Mouse (Mus musculus) midbrain, postnatal 0 days (tissue): ENCODE measurements around the gene Ccr9. TPM values are rescaled to one million over a fixed set of nuclear protein-coding genes. Genes with fewer than 3 reads are reported as not detected.

Experiments
- ATAC-seq: fragments of 200-750 bp; cut with Nextera tagmentation; 2 replicates; pipeline ENCODE4 v1.8.0; 2017; ENCODE audit warnings: moderate number of reproducible peaks, mild to moderate bottlenecking, moderate TSS enrichment, moderate library complexity; ENCODE audit not compliant: low FRiP score
- DNase-seq: peaks from one replicate; pipeline ENCODE4 v3.0.0-alpha.2; 2015; ENCODE audit warnings: low spot score
- H3K27ac ChIP-seq: fragments of 300-500 bp; sonication (generic); 2 replicates; pipeline ENCODE4 v1.5.1; 2014; ENCODE audit warnings: low read depth, mild to moderate bottlenecking, low read length, mixed read lengths
- H3K27me3 ChIP-seq: fragments of 300-500 bp; sonication (generic); 2 replicates; pipeline ENCODE4 v1.6.1; 2014; ENCODE audit warnings: low read length, control low read depth, mixed read lengths; ENCODE audit not compliant: insufficient read depth
- H3K36me3 ChIP-seq: fragments of 300-500 bp; sonication (generic); 2 replicates; pipeline ENCODE4 v1.6.1; 2014; ENCODE audit warnings: low read length, control low read depth, mixed read lengths; ENCODE audit not compliant: insufficient read depth
- H3K4me1 ChIP-seq: fragments of 300-500 bp; sonication (generic); 2 replicates; pipeline ENCODE4 v1.6.1; 2014; ENCODE audit warnings: mild to moderate bottlenecking, control low read depth, antibody characterized with exemption, low read length, mixed read lengths; ENCODE audit not compliant: insufficient read depth
- H3K4me2 ChIP-seq: fragments of 300-500 bp; sonication (generic); 2 replicates; pipeline ENCODE4 v1.6.1; 2014; ENCODE audit warnings: low read depth, mild to moderate bottlenecking, low read length, mixed read lengths; ENCODE audit not compliant: poor library complexity, severe bottlenecking
- H3K4me3 ChIP-seq: fragments of 300-500 bp; sonication (generic); 2 replicates; pipeline ENCODE4 v1.5.1; 2014; ENCODE audit warnings: low read depth, mild to moderate bottlenecking, low read length, moderate library complexity
- H3K9ac ChIP-seq: fragments of 300-500 bp; sonication (generic); replicated peaks from 2 replicates; pipeline ENCODE4 v1.6.1; 2014; ENCODE audit warnings: mild to moderate bottlenecking, low read length, moderate library complexity, mixed read lengths; ENCODE audit not compliant: poor library complexity, severe bottlenecking
- H3K9me3 ChIP-seq: fragments of 300-500 bp; sonication (generic); 2 replicates; pipeline ENCODE4 v1.6.1; 2016; ENCODE audit warnings: low read length, control low read depth
- CTCF ChIP-seq: IDR thresholded peaks from 2 replicates; pipeline ENCODE4 v1.5.1; 2016; ENCODE audit warnings: antibody characterized with exemption, mild to moderate bottlenecking
- WGBS: fragments of 180-500 bp; shearing (Covaris S2); extraction: QIAGEN DNeasy Blood & Tissue Kit; methylation state at CpG from one replicate; pipeline ENCODE4 v1.1.7; 2014; 5-methylcytosine and 5-hydroxymethylcytosine counted together
- polyA plus RNA-seq: library from polyadenylated mRNA; unstranded; fragments of >200 nt; fragmentation: Nextera tagmentation; extraction: Ambion mirVana; gene quantifications from 2 replicates; pipeline ENCODE4 v1.2.1, GENCODE M21; 2015
- total RNA-seq: library from RNA; depleted of rRNA; stranded (reverse); fragments of >200 nt; gene quantifications from 2 replicates; pipeline ENCODE4 v1.2.3, GENCODE M21; 2014

The Ccr9 gene
- total and polyA plus RNA-seq, 2 experiments from 2014 or later = 0.05 to 0.28 TPM

DNA sequence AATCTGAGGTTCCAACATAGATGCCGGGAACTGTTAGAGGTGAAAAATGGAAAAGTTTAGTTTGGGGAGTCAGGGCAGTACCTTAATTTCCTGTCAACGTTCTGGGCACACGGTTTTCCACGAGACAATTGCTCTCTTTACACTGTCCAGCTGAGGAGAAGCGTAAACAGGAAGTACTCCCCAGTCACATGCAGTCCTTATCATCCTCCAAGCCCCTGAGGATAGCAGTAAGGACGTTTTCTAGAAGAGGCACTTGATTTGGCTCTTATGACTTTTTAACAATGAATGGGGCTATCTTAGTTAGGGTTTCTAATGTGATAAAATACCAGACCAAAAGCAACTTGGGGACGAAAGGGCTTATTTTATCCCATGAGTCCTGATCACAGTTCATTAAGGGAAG lies 130.3 kb downstream of the Ccr9 start:
- no peaks in the 10 kb centered on the region for H3K4me1 ChIP-seq
- ATAC-seq = no peak
- WGBS = 88% methylated on average over 7 of the region's 7 CpGs
- H3K27ac ChIP-seq = no peak overlapping the region
- TF ChIP-seq CTCF = no peak
- H3K9ac ChIP-seq = no peak overlapping the region
- H3K4me3 ChIP-seq = no peak overlapping the region
- H3K9me3 ChIP-seq = no peaks in the 10 kb centered on the region
- no peaks in the 10 kb centered on the region for H3K27me3 ChIP-seq
- DNase-seq = no peak
- peaks cover 13% of the 10 kb centered on the region; the same call in 1 of the 2 replicates for H3K36me3 ChIP-seq
- H3K4me2 ChIP-seq = no peak overlapping the region

- peaks cover 32% of the 10 kb centered on the region for H3K36me3 ChIP-seq
- no peaks in the 10 kb centered on the region for H3K9me3 ChIP-seq
- TF ChIP-seq CTCF = no peak
- 94% methylated on average over 3 of the region's 3 CpGs for WGBS
- no peak overlapping the region for H3K27ac ChIP-seq
- H3K4me2 ChIP-seq = no peak overlapping the region
- no peak overlapping the region for H3K4me3 ChIP-seq
- no peaks in the 10 kb centered on the region for H3K4me1 ChIP-seq
- no peak overlapping the region for H3K9ac ChIP-seq
- DNase-seq = no peak
- H3K27me3 ChIP-seq = no peaks in the 10 kb centered on the region
- ATAC-seq = no peak
These were observed 133.6 kb downstream of the Ccr9 start for GRCm38 (mm10) chr9:123811831-123812230.

- Histone ChIP-seq H3K4me2 (no peak overlapping the region), H3K36me3 (peaks cover 42% of the 10 kb centered on the region), H3K27ac (no peak overlapping the region), H3K27me3 (no peaks in the 10 kb centered on the region), H3K9me3 (no peaks in the 10 kb centered on the region), H3K9ac (no peak overlapping the region), H3K4me1 (no peaks in the 10 kb centered on the region), H3K4me3 (no peak overlapping the region)
- no peak for DNase-seq
- 79% methylated on average over 2 of the region's 2 CpGs for WGBS
- no peak for TF ChIP-seq CTCF
- ATAC-seq = no peak
These were observed 136.1 kb downstream of the Ccr9 start for GRCm38 (mm10) chr9:123814326-123814725.

DNA sequence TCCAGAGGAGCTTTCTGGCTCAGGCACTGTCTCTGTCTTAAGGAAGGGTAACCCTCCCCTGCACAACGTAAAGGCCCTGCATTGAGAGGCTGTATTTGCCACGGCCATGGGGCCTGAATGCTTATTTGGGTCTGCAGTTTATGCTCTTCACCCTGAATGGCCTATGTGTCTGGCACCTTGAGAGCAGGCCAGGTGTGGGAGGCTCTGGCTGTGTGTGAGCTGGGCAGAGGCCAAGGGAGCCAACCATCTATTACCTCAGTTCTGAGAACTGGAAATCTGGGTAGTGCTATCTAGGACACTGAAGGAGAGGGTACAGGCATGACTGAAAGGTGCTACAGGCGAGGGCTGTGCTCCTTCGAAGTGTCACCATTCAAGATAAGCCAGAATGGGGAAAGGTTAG lies 136.6 kb downstream of the Ccr9 start:
- Histone ChIP-seq H3K27ac (no peak overlapping the region), H3K36me3 (peaks cover 42% of the 10 kb centered on the region), H3K4me2 (no peak overlapping the region), H3K27me3 (no peaks in the 10 kb centered on the region), H3K4me1 (no peaks in the 10 kb centered on the region), H3K9ac (no peak overlapping the region), H3K9me3 (no peaks in the 10 kb centered on the region), H3K4me3 (no peak overlapping the region)
- no peak for TF ChIP-seq CTCF
- 87% methylated on average over 4 of the region's 4 CpGs for WGBS
- ATAC-seq = no peak
- DNase-seq = no peak

DNA sequence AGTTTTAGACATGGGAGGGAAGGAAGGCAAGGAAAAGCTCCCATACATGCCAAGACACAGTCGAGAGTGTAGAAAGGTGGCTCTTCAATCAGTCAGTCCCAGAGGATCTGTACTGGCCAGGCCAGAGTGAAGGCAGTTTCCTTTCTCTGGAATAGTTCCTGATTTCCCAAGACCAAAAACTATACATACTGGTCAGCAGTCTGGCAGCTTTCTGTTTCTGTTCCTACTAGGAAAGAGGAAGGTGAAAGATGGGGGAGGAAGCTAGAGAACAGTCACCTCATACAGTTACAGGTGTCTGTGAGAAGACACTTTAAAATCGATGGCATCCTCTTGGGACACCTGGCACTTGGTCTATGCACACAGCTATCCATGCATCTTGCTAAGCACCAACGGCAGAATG lies 137.2 kb downstream of the Ccr9 start:
- Histone ChIP-seq H3K27ac (no peak overlapping the region), H3K4me1 (no peaks in the 10 kb centered on the region), H3K4me2 (no peak overlapping the region), H3K36me3 (peaks cover 42% of the 10 kb centered on the region), H3K27me3 (no peaks in the 10 kb centered on the region), H3K4me3 (no peak overlapping the region), H3K9me3 (no peaks in the 10 kb centered on the region), H3K9ac (no peak overlapping the region)
- 94% methylated on average over 3 of the region's 3 CpGs for WGBS
- ATAC-seq (no peak), DNase-seq (no peak)
- no peak for TF ChIP-seq CTCF

GRCm38 (mm10) chr9:123815996-123816395 lies 137.8 kb downstream of the Ccr9 start:
- no peak for TF ChIP-seq CTCF
- H3K4me3 ChIP-seq = no peak overlapping the region
- no peak for ATAC-seq
- no peaks in the 10 kb centered on the region for H3K4me1 ChIP-seq
- no peak overlapping the region for H3K9ac ChIP-seq
- no peaks in the 10 kb centered on the region for H3K27me3 ChIP-seq
- DNase-seq = no peak
- no peak overlapping the region for H3K4me2 ChIP-seq
- peaks cover 39% of the 10 kb centered on the region for H3K36me3 ChIP-seq
- no peak overlapping the region for H3K27ac ChIP-seq
- 87% methylated on average over 1 of the region's 1 CpGs for WGBS
- no peaks in the 10 kb centered on the region for H3K9me3 ChIP-seq
